Mouse (Mus musculus) duodenum, adult 2 months (tissue): Measurements from ENCODE around the gene Fastkd3. TPM values are rescaled to one million over a fixed set of nuclear protein-coding genes. Genes with fewer than 3 reads are reported as not detected.

Source experiments
- polyA plus RNA-seq: library from polyadenylated mRNA; depleted of rRNA; stranded (reverse); fragments of >200 nt; gene quantifications from 2 replicates; pipeline ENCODE4 v1.2.3, GENCODE M21; 2012; ENCODE audit warnings: low replicate concordance; rRNA removed

The Fastkd3 gene
- 3.3 and 3.8 TPM in 2 replicates for polyA plus RNA-seq

DNA sequence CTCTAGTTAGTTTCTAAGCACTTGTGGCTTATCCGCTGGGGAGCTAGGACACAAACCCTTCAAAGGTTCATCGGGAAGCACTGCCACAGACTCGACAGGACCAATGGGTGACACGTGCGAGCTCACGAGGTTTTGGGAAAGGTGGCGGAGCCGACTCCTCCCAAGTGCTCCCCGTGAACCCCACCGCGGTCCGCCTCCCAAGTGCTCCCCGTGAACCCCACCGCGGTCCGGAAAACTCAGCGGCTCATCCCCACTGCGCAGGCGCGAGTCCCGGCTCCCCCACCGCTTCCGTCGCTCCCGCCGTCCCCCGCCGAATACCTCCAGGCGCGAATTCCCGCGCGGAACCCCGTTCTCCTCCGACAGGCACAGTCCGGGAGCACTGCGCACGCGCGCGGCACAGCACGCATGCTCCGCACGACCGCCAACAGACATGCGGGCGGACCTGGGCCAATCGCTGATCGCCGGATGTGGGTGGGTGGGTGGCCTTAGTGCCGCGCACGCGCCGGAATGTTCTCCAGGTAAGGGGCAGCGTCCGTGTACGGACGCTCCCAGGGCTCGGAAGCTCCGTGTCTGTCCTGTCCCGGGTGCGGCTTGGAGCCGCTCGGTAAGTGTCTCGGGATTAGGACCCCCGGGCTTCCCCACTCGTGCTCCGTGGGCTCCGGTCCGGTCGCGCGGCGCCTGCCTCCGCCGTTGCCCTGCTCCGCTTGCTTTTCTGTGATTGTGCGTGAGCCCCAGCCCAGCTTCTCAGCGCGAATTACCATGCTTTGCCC, at the start of gene Fastkd3, which contains the start of gene Mtrr:
Gene Fastkd3, plus strand, starts transcription at position 488 of the 770 bp plus-strand sequence.
Gene Mtrr, minus strand, starts transcription at position 403 of the 770 bp plus-strand sequence.

GRCm38 (mm10) chr13:68597199-68597598, 15.2 kb downstream of the Fastkd3 start, which contains the start of gene 1700001L19Rik:
Gene 1700001L19Rik (plus strand): TSS chr13:68597421.

Other genes with a start within 250 kb of the Fastkd3 start
- gene Mtrr, start 85 bp upstream of the Fastkd3 start, polyA plus RNA-seq = 2.6 and 2.8 TPM in 2 replicates
- gene 1700001L19Rik, start 15.2 kb downstream of the Fastkd3 start, polyA plus RNA-seq = not detected in 2 replicates